Mouse (Mus musculus): ENCODE data around the gene C530008M17Rik.

C530008M17Rik gene

DNA sequence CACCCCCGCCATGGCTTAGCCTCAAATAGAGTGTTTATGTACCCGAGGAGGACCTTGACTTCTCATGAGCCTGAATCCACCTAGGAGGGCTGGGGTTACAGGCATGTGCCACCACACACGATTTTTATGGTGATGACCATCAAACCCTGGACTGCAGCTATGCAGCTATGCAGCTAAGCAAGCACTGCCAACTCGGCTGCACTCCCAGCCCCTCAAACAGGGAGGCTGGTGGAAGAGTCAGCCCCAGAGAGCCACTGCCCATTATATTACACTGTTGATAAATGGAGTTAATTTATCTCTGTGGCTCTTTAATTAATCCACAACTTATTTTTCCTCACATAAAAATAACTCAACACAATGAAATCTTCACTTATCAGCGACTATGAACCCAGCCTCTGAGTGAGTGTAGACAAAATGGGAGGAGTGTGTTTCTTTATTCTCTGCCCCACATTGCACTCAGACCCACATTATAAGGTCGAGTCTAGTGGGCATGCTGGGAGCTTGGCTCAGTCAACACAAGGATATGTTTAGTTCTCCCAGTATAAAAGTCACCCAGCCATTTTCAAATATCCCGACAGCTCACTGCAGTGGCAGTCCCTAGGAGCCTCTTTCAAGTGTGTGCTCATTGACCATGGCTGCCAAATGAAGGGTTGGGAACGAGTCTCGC lies 117.3 kb downstream of the C530008M17Rik start:
- DNase-seq (ENCODE audit: low spot score): no peak

DNA sequence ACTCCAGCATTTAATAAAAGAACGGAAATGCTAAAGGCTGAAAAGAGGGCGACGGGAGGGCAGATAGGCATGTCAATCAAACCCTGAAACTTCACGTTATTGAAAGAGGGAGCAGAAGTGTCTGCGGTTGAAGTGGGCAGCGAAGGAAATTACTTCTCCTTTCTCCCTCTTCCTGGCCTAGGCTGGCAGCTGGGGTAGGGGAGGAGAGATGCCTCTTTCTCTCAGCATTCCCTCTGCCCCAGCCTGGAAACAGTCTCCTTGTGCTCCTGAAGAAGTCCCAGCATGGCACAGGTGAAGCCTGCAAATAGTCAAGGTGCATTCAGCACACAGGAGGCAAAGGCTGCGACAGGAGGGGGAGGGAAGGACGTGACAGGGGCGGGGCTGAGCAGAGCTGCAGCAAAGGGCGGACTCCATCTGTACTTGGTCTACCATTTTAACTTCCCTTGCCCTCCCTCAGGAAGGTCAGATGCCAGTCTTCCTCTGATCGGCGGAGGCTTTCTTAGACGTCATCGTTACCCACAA lies 122.8 kb downstream of the C530008M17Rik start:
- no peak for DNase-seq (ENCODE audit: low spot score)

DNA sequence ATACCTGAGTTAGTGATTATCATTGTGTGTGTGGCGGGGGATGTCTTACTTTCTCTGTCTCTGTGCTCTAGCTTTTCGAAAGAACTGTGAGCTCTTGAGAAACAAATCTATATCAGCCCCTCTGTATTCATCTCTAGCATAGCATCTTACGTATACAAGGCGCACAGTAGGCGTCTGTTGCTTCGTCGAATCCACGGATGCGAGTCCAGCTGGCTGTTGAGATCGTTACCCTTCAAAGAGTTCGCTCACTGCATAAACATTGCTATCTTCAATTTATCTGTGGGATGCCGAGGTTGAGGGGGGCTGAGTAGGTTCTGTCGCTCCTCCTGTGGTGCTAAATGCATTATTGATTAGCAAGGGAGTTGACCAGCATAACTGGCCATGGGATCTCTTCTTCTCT lies 125.6 kb downstream of the C530008M17Rik start:
- no peak for DNase-seq (ENCODE audit: low spot score)

DNA sequence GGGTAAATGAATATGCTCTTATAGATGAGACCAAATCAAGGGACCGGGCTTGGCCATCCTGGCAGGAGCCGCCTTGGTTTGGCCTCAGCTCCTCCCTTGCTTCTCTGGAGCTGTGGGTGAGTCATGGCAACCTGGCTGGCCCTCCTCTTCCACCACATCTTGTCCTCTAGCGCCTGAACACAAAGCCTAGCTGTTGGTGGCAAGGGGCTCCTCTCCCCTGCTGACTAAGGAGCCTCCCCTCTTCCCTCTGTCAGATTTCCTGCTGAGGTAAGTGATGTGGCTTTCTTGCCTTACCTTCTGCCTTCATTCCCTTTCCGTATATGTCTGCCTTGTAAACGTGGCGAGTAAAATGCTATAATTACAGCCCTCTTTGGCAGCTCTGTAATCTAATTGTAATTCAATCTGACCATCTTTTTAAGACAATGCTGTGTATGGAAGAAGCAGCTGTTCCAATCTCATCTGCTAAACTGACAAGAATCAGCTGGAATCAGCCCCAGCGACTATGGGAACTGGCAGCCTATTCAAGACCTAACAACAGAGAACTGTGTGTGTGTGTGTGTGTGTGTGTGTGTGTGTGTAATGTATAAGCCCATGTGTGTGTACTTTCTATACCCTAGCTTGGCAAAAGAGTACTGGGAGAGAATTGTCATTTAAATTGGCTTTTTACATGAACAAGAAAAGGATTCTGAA lies 126.2 kb downstream of the C530008M17Rik start:
- DNase-seq (ENCODE audit: low spot score): no peak

DNA sequence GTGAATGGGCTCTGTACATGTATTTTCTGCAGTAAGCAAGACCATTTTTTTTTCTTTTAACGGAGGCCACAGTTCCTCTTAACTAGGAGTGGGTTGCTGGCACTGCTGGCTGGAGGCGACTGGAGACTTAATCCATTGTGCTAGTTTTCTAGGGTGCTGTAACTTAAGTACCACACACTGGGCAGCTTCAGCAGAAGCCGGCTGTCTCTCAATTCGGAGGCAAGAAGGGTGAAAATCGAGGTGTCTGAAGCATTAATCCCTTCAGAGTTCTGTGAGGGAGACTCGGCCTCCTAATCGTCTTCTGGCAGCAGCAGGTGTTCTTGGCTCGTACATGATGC lies 126.8 kb downstream of the C530008M17Rik start:
- no peak for DNase-seq (ENCODE audit: low spot score)

DNA sequence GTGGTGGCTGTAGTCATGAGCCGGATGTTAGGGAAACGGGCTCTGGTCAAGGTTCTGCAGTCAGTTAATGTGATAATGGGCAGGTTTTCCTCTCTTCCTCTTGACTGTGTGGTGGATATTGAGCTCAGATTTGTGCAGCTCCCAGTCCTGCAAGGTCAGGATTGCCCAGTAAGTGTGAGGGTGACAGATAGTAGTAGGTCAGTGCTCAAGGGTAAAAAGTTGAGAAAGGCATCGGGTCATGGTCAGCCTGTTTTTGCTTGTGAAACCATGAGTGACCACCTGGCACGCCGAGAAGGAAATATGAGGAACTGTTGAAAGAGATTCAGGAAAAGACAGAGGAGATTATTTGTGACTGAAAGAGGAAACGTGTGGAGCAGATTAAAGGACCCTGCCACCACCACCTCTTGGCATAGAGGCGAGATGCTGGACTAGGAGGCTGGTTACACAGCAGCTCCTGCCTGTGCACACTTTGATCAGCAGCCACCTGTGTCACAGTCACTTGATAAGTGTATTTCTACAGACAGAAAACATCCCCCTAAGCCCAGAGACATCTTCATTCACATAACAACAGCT lies 127.9 kb downstream of the C530008M17Rik start:
- DNase-seq (ENCODE audit: low spot score): no peak

DNA sequence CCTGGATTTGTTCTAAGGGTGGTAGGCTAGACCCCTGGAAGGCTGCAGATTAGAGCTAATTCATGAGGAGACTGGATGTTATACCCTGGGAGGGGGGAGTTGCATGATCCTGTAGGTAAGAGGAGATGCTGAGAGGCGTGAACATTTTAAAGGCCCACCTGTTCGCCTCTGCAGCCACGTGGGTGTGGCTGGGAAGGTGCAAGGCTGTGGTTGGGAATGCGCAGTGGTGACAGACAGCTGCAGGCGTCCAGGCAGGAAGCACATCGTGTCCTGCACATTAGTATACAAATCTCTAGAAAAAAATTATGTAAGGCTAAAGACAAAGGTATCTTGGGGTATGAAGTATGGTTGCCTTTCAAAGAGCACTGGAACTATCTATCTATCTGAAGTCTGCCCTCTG lies 128.7 kb downstream of the C530008M17Rik start:
- no peak for DNase-seq (ENCODE audit: low spot score)

DNA sequence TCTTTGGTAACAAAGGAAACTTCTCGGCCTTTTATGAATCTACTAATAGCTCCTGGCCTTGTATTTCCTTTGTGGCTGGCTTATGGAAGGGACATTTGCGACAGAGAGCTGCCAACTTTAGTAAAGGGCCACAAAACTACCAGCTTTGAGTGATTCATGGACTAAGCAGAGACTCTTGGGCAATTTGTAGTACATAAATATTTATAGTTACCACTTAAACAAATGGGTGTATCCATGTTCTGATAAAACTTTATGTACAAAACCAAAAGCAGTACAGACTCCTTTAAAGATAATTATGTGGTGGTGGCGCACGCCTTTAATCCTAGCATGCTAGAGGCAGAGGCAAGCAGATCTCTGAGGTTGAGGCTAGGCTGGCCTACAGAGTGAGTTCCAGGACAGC lies 133.6 kb downstream of the C530008M17Rik start:
- DNase-seq (ENCODE audit: low spot score): no peak

DNA sequence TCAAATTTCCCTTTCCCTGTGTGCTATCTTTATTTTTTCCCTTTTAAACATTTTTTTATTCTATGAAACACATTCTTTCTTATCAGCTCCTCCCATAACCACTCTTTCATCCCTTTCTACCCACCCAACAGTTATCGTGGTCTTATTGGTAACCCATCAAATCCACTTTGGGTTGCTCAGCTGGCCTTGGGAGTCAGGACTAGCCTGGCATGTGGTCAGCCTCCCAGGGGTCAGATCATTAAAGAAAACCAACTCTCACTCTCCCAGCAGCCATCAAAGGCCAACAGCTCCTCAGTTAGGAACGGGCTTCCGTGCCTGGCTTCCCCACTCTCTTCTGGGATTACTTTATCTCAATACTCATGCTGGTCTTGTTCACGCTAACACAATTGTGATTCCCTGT lies 135.0 kb downstream of the C530008M17Rik start:
- DNase-seq (ENCODE audit: low spot score): no peak

DNA sequence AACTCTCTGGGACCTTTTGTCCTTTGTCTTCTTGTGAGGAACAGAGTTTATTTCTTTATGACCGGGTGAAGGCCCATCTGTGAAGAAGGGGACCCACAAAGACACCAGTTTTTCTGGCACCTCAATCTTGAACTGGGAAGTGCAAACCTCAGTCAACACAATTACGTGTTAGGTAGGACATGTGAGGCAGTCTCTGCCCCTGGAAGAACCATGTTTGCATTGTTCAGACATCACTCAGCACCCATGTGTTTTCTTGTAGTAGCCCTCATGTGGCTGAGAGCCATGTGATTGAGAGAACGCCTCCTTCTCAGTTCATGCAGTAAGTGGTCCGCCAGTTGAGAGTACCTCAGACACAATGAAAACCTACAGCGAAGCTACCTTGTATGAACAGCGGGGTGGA lies 136.4 kb downstream of the C530008M17Rik start:
- DNase-seq (ENCODE audit: low spot score): no peak

DNA sequence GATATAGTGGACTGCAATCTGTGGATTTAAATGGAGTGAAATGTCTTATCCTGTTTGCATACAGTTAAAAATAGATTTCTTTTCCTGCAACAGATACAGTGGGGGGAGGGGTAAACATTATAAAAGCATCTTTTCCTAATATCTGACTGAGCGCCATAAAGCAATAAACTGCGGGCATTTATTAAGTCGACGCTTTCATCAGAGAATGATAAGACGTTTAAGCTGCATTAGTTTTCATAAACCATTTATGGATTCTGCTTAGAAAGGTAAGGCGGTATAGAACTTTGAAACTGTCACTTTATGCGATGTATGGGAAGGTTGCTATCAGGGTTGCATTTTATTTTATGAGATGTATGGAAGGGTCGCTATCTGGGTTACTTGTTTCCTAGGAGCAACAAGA lies 141.7 kb downstream of the C530008M17Rik start:
- no peak for DNase-seq (ENCODE audit: low spot score)

DNA sequence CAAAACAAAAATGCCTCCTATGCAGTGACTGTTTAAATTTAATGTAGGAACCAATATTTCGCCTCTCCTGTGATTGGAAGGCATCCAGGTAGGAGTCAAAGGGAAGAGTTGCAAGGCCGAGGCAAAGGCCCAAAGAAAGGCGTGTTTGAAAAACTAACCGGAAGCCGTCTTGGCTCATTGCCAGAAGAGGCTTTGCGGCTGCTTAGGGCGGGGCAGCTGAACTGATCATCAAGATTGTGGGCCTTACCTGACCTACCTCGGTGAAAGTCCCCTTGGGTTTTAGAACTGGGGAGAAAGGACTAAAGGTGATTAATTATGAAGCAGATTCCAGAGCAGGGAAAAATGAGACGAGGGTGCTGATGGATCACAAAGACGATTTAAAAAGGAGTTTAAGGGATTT lies 143.2 kb downstream of the C530008M17Rik start:
- no peak for DNase-seq (ENCODE audit: low spot score)

DNA sequence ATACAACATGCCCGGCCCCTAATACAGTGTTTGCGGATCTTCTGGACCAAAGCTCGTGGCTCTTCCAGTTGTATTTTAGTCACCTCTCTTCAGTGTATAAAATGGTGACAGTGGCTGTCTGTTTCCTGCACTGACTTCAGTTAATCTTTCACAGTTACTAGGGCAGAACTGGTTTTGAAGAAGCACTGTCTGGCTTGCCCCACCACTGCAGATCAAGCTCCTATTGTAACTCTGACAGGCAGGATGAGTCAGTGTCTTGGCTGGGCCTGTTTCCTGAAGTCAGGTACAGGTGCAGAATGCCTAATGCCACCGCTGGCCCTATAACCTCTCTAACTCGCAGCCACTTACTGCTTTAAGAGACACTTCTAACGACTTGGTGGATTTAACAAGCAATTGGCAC lies 152.7 kb downstream of the C530008M17Rik start:
- no peak for DNase-seq (ENCODE audit: low spot score)

DNA sequence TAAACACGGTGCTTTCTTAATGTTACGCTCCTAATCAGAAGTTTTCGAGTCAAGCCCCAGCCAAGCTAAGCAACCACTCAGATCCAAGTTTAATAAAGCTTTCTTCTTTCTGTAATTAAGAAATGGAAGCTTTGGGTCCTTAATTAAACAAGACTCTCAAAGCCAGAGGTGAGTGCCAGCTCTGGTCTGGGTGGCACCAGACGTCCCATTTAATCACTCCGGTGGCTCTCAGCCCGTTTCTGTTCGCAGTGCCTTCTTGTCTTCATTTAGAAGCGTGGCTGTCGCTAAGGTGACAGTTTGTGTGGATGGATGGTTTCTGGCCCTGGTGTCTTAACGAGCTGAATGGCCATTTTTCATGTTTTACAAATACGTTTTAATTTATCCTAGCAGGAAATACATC lies 158.7 kb downstream of the C530008M17Rik start:
- no peak for DNase-seq (ENCODE audit: low spot score)

DNA sequence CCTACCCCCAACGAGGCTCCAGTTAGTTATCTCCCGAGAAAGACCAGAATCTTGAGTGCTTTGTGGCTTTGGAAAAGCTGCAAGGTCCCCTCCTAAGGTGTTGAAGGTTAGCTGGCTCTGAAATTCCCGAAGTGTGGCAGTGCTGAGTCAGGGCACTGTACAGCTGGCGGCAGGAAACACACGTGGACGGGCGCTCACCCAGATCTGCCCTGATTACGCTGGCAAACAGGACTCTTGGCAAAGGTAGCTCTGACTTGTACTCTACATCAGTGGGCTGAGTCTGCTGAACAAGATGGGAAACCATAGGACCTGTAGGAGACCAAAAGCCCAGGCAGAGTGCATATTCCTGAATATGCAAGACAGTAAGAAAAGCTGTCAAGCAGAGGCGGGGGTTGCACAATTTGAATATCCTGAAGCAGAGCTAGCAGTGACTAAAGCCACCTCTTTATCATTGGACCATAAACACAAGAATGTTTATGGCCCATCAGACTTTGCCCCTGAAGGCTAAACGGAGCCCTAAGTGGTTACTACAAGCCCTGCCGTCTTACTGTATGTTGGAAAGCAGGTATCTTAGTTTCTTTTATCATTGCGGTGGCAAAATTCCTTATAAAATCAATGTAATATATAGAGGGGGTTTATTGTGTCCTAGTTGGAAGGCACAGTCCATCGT lies 159.6 kb downstream of the C530008M17Rik start:
- no peak for DNase-seq (ENCODE audit: low spot score)

DNA sequence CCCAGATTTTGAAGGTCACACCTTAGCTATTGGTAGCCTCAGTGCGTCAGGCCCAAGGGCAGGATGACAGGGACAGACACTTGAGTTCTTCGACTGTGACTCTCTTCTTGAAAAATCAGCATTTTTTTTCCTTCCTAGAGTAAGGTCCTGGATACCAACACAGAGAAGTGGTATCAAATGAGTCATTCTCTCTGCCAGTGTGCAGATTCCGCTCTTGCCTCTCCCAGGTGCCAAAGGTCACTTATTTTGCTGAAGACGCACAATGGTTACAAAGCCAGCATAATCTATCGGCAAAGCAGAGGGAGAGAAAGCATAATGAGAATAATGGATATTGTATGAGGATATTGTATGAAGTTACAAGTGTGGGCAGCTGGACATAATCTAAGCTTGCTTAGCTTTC lies 160.4 kb downstream of the C530008M17Rik start:
- no peak for DNase-seq (ENCODE audit: low spot score)

DNA sequence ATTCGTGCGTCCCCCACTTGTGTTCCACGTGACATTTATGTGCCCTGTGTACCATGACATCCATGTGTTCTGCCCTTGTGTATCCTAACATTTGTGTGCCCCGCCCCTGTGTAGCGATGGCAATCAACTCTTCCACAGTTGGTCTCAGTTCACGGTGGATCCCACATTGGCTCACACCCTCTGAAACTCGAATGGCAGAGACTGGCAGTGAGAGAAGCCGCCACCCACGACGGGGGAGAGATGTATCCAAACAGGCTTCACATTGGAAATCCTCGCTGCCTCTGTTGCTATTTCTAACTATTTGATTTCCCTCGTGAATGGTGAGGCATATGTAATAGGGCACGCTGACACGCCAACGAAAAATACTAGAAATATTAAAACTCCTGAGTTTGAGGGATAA lies 161.4 kb downstream of the C530008M17Rik start:
- DNase-seq (ENCODE audit: low spot score): no peak

DNA sequence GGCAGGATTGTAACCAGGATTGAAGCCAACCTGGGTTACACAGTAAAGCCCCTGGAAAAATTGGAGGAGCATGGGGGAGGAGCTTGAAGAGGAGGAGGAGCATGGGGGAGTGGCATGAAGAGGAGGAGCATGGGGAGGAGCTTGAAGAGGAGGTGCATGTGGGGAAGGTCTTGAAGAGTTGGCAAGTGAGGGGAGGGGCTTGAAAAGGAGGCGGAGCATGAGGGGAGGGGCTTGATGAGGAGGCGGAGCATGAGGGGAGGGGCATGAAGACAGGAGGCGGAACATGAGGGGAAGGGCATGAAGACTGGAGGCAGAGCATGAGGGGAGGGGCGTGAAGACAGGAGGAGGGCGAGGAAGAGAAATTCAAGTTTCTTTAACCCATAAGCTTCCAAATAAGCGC lies 162.5 kb downstream of the C530008M17Rik start:
- DNase-seq (ENCODE audit: low spot score): no peak

DNA sequence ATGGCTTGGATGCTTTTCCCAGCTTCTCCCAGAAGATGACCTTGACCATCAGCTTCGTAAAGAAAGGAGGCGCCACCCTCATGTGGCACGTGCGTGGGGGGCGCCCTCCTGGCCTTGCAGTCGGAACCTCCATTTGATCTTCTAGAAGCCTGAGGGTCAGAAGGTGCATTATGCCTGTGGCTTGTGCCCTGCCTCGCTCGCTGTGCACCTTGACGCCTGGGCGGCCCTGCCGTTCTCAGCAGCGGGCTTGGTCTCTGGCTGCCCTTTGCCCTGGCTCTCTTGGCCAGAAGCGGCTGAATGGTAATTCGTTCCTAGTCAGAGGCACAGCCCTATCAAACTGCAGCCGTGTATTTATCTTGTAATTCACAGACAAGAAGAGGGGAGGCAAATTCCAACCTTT lies 165.8 kb downstream of the C530008M17Rik start:
- DNase-seq (ENCODE audit: low spot score): no peak

DNA sequence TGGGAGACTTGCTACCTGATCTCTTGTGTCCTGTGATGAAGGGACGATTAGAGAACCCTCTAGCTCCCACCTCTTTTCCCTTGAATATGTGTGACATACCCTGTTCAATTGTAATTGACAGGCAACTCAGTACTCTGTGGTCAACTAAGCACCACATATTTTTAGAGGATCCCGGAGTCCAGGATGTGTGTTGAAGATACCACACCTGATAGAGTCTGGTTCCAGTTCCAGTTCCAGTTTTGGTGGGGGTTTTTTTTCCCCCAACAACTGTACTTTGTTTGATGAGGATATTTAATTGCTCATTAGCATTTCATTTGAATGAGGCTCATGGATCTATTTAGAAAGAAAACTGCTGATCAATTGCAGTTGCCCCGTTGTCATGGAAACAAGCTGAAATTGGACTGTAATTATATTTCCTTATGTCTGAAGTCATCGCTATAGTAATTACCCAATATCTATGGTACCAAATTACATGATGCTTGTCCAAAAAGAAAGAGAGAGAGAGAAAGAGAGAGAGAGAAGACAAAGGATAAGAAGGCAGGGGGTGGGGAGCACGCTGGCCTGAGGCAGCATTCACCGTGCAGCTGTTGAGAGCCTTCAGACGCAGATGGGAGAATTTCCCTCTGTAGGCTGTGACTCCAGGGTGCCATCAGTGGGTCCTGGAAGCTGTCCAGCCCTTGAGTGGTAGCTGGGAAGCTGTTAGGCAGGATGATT lies 172.4 kb downstream of the C530008M17Rik start:
- DNase-seq (ENCODE audit: low spot score): no peak

DNA sequence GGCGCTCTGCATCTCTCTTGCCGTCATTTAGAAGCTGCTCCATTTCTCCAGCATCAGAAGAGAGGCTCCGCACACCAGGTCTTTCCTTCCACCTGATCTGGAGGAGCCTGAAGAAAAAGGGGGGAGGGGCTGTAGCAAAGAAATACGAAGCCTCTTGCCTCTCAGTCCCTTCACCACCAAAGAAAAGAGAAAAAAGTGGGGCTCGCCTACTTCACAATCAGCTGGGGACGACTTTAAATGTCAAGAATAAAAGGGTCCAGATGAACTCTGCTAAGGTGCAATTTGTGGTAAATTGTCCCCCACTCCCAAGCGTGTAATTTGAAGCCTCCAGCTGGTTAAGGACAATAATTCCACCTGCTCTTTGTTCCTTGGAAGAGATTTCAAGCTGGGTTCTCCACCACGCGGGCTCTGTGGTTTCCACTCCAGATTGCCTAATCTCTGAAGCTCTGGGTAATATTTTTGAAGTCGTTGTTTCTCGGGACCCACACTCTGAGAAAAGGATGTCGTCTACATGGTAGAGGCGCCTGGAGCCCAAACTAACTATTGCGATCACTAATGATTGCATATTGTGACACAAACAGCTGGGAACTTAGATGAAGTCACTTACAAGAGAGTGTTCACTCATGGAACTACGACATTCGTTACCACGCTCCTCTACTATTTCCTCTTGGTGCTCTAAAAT lies 176.4 kb downstream of the C530008M17Rik start:
- no peak for DNase-seq (ENCODE audit: low spot score)

DNA sequence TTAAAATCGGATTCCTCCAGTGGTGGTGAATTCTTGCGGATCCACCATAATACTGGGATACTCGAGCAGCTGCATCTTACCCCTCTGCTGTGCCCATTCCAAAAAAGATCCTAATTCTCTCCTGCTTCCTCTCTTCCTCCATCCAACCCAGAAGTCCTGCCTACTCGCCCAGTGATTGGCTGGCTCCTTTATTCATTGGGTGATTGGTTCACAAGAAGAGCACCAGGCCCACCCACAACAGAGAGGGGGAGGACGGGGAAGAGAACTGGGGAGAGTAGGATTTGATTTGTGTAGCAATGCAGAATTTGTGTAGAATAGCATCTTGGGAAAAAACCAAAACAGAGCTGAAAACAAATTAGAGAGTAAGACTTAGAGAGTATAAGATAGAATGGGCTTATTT lies 180.7 kb downstream of the C530008M17Rik start:
- DNase-seq (ENCODE audit: low spot score): no peak

Measured in urinary bladder, postnatal 10 days (tissue).